Mouse (Mus musculus) liver, embryonic 11.5 days (tissue): Measurements from ENCODE around the gene Inpp5f. TPM values are rescaled to one million over a fixed set of nuclear protein-coding genes. Genes with fewer than 3 reads are reported as not detected.
A peak's percentile ranks its signal among the peaks of the same experiment; 100 is the strongest.

ENCODE experiments used
- ATAC-seq: fragments of 200-750 bp; cut with Nextera tagmentation; replicated peaks from 2 replicates; pipeline ENCODE4 v1.8.0; 2017; ENCODE audit warnings: moderate number of reproducible peaks, mild to moderate bottlenecking, moderate TSS enrichment, moderate library complexity; ENCODE audit not compliant: low FRiP score
- DNase-seq: peaks from one replicate; pipeline ENCODE4 v3.0.0-alpha.2; 2017; ENCODE audit warnings: low spot score
- H3K27ac ChIP-seq: fragments of 300-500 bp; sonication (generic); 2 replicates; pipeline ENCODE4 v1.5.1; 2014; ENCODE audit warnings: mild to moderate bottlenecking, low read depth, low read length, control low read depth
- H3K27me3 ChIP-seq: fragments of 300-500 bp; sonication (generic); replicated peaks from 2 replicates; pipeline ENCODE4 v1.6.1; 2014; ENCODE audit warnings: low read length, mixed read lengths; ENCODE audit not compliant: control insufficient read depth, insufficient read depth
- H3K36me3 ChIP-seq: fragments of 300-500 bp; sonication (generic); 2 replicates; pipeline ENCODE4 v1.6.1; 2014; ENCODE audit warnings: mild to moderate bottlenecking, low read length, moderate library complexity, mixed read lengths; ENCODE audit not compliant: control insufficient read depth, insufficient read depth
- H3K4me1 ChIP-seq: fragments of 300-500 bp; sonication (generic); replicated peaks from 2 replicates; pipeline ENCODE4 v1.6.1; 2014; ENCODE audit warnings: low read length, mixed read lengths; ENCODE audit not compliant: control insufficient read depth, insufficient read depth
- H3K4me2 ChIP-seq: fragments of 300-500 bp; sonication (generic); 2 replicates; pipeline ENCODE4 v1.6.1; 2014; ENCODE audit warnings: mild to moderate bottlenecking, control low read depth, moderate library complexity
- H3K4me3 ChIP-seq: fragments of 300-500 bp; sonication (generic); 2 replicates; pipeline ENCODE4 v1.5.1; 2014; ENCODE audit warnings: low read depth, low read length, control low read depth
- H3K9ac ChIP-seq: fragments of 300-500 bp; sonication (generic); 2 replicates; pipeline ENCODE4 v1.6.1; 2014; ENCODE audit warnings: low read depth, low read length, control low read depth
- H3K9me3 ChIP-seq: fragments of 300-500 bp; sonication (generic); 2 replicates; pipeline ENCODE4 v1.6.1; 2016; ENCODE audit warnings: low read length, inconsistent platforms, mixed read lengths; ENCODE audit not compliant: control insufficient read depth
- WGBS: fragments of 180-500 bp; shearing (Covaris S2); extraction: QIAGEN DNeasy Blood & Tissue Kit; methylation state at CpG from one replicate; pipeline ENCODE4 v1.1.7; 2014; 5-methylcytosine and 5-hydroxymethylcytosine counted together
- polyA plus RNA-seq: library from polyadenylated mRNA; unstranded; fragments of >200 nt; fragmentation: Nextera tagmentation; extraction: Ambion mirVana; gene quantifications from 2 replicates; pipeline ENCODE4 v1.2.1, GENCODE M21; 2014

The Inpp5f gene
- polyA plus RNA-seq, 1 experiment from 2014 or later, result 20.0 TPM

- Histone ChIP-seq H3K4me2 (no peak overlapping the region), H3K4me1 (peaks cover 14% of the 10 kb centered on the region; the same call in 1 of the 2 replicates), H3K4me3 (no peak overlapping the region), H3K27me3 (no peaks in the 10 kb centered on the region), H3K27ac (no peak overlapping the region), H3K36me3 (peaks cover 2% of the 10 kb centered on the region; the same call in 1 of the 2 replicates), H3K9me3 (no peaks in the 10 kb centered on the region), H3K9ac (no peak overlapping the region)
- no peak for ATAC-seq
- DNase-seq, result no peak
- WGBS, result 85% methylated on average over 8 of the region's 8 CpGs
Measured at GRCm38 (mm10) chr7:128663906-128664305, 52.8 kb downstream of the Inpp5f start.

- H3K27ac ChIP-seq, result no peak overlapping the region
- no peak overlapping the region for H3K4me3 ChIP-seq
- H3K9ac ChIP-seq, result no peak overlapping the region
- ATAC-seq (no peak), DNase-seq (no peak)
- H3K4me2 ChIP-seq, result no peak overlapping the region
- peaks cover 2% of the 10 kb centered on the region; the same call in 1 of the 2 replicates for H3K36me3 ChIP-seq
- H3K9me3 ChIP-seq, result no peaks in the 10 kb centered on the region
- 58% methylated on average over 11 of the region's 11 CpGs for WGBS
- peaks cover 14% of the 10 kb centered on the region; the same call in 1 of the 2 replicates for H3K4me1 ChIP-seq
- no peaks in the 10 kb centered on the region for H3K27me3 ChIP-seq
Measured at GRCm38 (mm10) chr7:128664861-128665377, 53.8 kb downstream of the Inpp5f start.

GRCm38 (mm10) chr7:128667788-128668187, 56.7 kb downstream of the Inpp5f start:
- peaks cover 25% of the 10 kb centered on the region for H3K4me1 ChIP-seq
- H3K27ac ChIP-seq, result no peak overlapping the region
- no peaks in the 10 kb centered on the region for H3K27me3 ChIP-seq
- peaks cover 2% of the 10 kb centered on the region; the same call in 1 of the 2 replicates for H3K36me3 ChIP-seq
- H3K4me2 ChIP-seq, result no peak overlapping the region
- DNase-seq (no peak), ATAC-seq (peak; percentile 27; the same call in 1 of the 2 replicates)
- no peak overlapping the region for H3K9ac ChIP-seq
- no peak overlapping the region for H3K4me3 ChIP-seq
- H3K9me3 ChIP-seq, result no peaks in the 10 kb centered on the region
- 50% methylated on average over 5 of the region's 5 CpGs for WGBS

- no peak for ATAC-seq
- Histone ChIP-seq H3K4me2 (no peak overlapping the region), H3K36me3 (peaks cover 2% of the 10 kb centered on the region; the same call in 1 of the 2 replicates), H3K4me3 (no peak overlapping the region), H3K27me3 (no peaks in the 10 kb centered on the region), H3K27ac (no peak overlapping the region), H3K4me1 (peaks cover 34% of the 10 kb centered on the region), H3K9me3 (no peaks in the 10 kb centered on the region), H3K9ac (no peak overlapping the region)
- no peak for DNase-seq
- 33% methylated on average over 2 of the region's 2 CpGs for WGBS
Measured at GRCm38 (mm10) chr7:128668831-128669230, 57.7 kb downstream of the Inpp5f start.

- H3K27ac ChIP-seq, result peak overlapping the region; percentile 46; the same call in 1 of the 2 replicates
- ATAC-seq (peak; percentile 28), DNase-seq (no peak)
- no peak overlapping the region for H3K4me3 ChIP-seq
- H3K4me1 ChIP-seq, result peaks cover 34% of the 10 kb centered on the region
- peaks cover 3% of the 10 kb centered on the region; the same call in 1 of the 2 replicates for H3K36me3 ChIP-seq
- peak overlapping the region; percentile 61 for H3K4me2 ChIP-seq
- WGBS, result 22% methylated on average over 8 of the region's 8 CpGs
- H3K9me3 ChIP-seq, result no peaks in the 10 kb centered on the region
- no peak overlapping the region for H3K9ac ChIP-seq
- H3K27me3 ChIP-seq, result no peaks in the 10 kb centered on the region
Measured at GRCm38 (mm10) chr7:128671952-128672351, 60.8 kb downstream of the Inpp5f start.

DNA sequence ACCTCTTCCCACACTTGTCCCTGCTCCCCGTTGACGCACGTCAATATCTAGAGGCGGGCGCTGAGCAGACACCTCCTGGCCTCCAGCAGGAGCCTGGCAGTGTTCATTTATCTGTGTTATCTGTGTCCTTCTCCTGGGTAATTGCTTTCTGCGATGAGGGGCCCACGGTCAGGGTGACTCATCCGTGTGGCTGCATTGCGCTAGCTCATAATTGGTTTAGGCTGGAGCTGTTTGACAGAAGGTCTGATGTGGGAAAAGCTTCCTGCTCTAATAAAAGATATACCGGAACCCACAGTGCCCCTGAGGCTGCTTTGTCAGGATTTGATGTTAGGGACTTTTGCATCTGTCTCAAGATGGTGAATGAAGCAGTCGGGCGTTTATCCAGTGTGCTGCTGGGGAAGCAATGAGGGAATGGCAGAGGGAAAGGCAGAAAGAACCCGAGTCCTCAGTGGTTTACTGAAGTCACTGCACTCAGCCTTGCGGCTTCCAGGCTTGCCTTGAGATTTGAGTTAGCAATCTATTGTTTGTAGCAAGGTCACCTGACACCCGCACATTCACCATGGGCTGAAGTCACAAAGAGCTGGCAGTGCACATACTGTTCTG, 61.4 kb downstream of the Inpp5f start:
- DNase-seq, result peak; percentile 49
- Histone ChIP-seq H3K4me3 (no peak overlapping the region), H3K9me3 (no peaks in the 10 kb centered on the region), H3K4me2 (peak overlapping the region; percentile 61), H3K27ac (peak overlapping the region; percentile 80), H3K36me3 (peaks cover 4% of the 10 kb centered on the region; the same call in 1 of the 2 replicates), H3K9ac (no peak overlapping the region; the same call in 1 of the 2 replicates), H3K4me1 (peaks cover 31% of the 10 kb centered on the region), H3K27me3 (no peaks in the 10 kb centered on the region)
- WGBS, result 8% methylated on average over 15 of the region's 15 CpGs
- peak; percentile 97 for ATAC-seq

DNA sequence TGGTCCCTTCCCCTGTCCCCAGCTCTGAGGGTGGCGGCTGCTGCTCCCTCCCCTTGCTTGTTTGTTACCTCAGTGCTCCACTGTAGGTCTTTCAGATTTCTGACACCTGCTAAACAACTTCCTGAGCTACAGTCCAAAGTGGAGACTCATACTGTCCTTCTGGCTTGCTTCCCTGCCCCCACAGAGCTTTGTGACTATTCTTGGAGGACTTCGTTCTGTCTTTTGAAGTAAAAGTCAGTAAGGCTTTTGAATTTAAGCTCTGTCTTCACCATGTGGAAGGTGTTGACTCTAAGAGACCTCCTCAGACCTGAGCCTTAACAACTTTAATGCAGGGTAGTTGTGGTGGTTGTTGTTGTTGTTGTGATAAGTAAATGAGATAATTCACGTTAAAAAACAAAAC, 67.4 kb downstream of the Inpp5f start:
- H3K4me2 ChIP-seq, result no peak overlapping the region

GRCm38 (mm10) chr7:128687821-128688564, 76.9 kb downstream of the Inpp5f start:
- H3K4me1 ChIP-seq, result no peaks in the 10 kb centered on the region
- no peaks in the 10 kb centered on the region for H3K27me3 ChIP-seq
- H3K4me3 ChIP-seq, result peak overlapping the region; percentile 49
- peak overlapping the region; percentile 67 for H3K4me2 ChIP-seq
- H3K9me3 ChIP-seq, result no peaks in the 10 kb centered on the region
- ATAC-seq (peak; percentile 78), DNase-seq (peak; percentile 65)
- H3K9ac ChIP-seq, result no peak overlapping the region
- H3K27ac ChIP-seq, result no peak overlapping the region
- WGBS, result 52% methylated on average over 56 of the region's 56 CpGs
- H3K36me3 ChIP-seq, result peaks cover 21% of the 10 kb centered on the region; the same call in 1 of the 2 replicates

More for the DNA sequence above, 67.4 kb downstream of the Inpp5f start:
- ATAC-seq (no peak), DNase-seq (no peak)
- H3K4me1 ChIP-seq, result 0 out of 2 replicates have a peak, but pooled peaks cover 2% of the 10 kb centered on the region
- no peak overlapping the region for H3K9ac ChIP-seq
- H3K36me3 ChIP-seq, result peaks cover 6% of the 10 kb centered on the region; the same call in 1 of the 2 replicates
- H3K27ac ChIP-seq, result no peak overlapping the region
- WGBS, result 67% methylated on average over 3 of the region's 3 CpGs
- no peaks in the 10 kb centered on the region for H3K27me3 ChIP-seq
- no peaks in the 10 kb centered on the region for H3K9me3 ChIP-seq
- H3K4me3 ChIP-seq, result no peak overlapping the region
